Mouse (Mus musculus): Measurements from ENCODE around the gene Tbx3. TPM values are rescaled to one million over a fixed set of nuclear protein-coding genes. Genes with fewer than 3 reads are reported as not detected.

Gene Tbx3
- 17.0 and 41.7 TPM in 2 replicates for polyA plus RNA-seq (2016; fragmentation: Nextera tagmentation; extraction: Ambion mirVana)

GRCm38 (mm10) chr5:119670566-119671108 lies at the start of gene Tbx3:
Gene Tbx3 (plus strand): TSS chr5:119670669.
- peak within 1 kb of the TSS; percentile 93 for H3K27ac ChIP-seq
- peak; percentile 97 for DNase-seq (ENCODE audit: low spot score)
- H3K4me3 ChIP-seq = peak within 1 kb of the TSS; percentile 69
- peaks cover 41% of the 10 kb centered on the region for H3K4me1 ChIP-seq
- WGBS = under 1% methylated on average over 43 of the region's 43 CpGs
- peaks cover 5% of the 10 kb centered on the region; the same call in 1 of the 2 replicates for H3K36me3 ChIP-seq
- peaks cover 70% of the 10 kb centered on the region for H3K27me3 ChIP-seq (ENCODE audit: insufficient read depth, poor library complexity, severe bottlenecking)
- no peaks in the 10 kb centered on the region for H3K9me3 ChIP-seq

- Histone ChIP-seq H3K36me3 (no peaks in the 10 kb centered on the region), H3K9me3 (no peaks in the 10 kb centered on the region), H3K4me1 (peaks cover 42% of the 10 kb centered on the region), H3K27me3 (ENCODE audit: insufficient read depth, poor library complexity, severe bottlenecking) (peaks cover 81% of the 10 kb centered on the region), H3K4me3 (no peak overlapping the region), H3K27ac (peak overlapping the region; percentile 53)
- WGBS = 8% methylated on average over 1 of the region's 1 CpGs
- no peak for DNase-seq (ENCODE audit: low spot score)
These were observed 48.4 kb upstream of the Tbx3 start for GRCm38 (mm10) chr5:119622076-119622475.

- no peak overlapping the region for H3K4me3 ChIP-seq
- H3K27ac ChIP-seq = no peak overlapping the region
- no peaks in the 10 kb centered on the region for H3K9me3 ChIP-seq
- WGBS = 44% methylated on average over 1 of the region's 1 CpGs
- no peak for DNase-seq (ENCODE audit: low spot score)
- H3K27me3 ChIP-seq (ENCODE audit: insufficient read depth, poor library complexity, severe bottlenecking) = peaks cover 83% of the 10 kb centered on the region
- H3K4me1 ChIP-seq = peaks cover 50% of the 10 kb centered on the region
- no peaks in the 10 kb centered on the region for H3K36me3 ChIP-seq
These were observed 45.9 kb upstream of the Tbx3 start for GRCm38 (mm10) chr5:119624554-119624953.

GRCm38 (mm10) chr5:119625603-119626002 lies 44.9 kb upstream of the Tbx3 start:
- H3K27ac ChIP-seq = no peak overlapping the region
- no peak overlapping the region for H3K4me3 ChIP-seq
- DNase-seq (ENCODE audit: low spot score) = no peak
- H3K9me3 ChIP-seq = no peaks in the 10 kb centered on the region
- H3K36me3 ChIP-seq = no peaks in the 10 kb centered on the region
- H3K4me1 ChIP-seq = peaks cover 45% of the 10 kb centered on the region
- peaks cover 85% of the 10 kb centered on the region for H3K27me3 ChIP-seq (ENCODE audit: insufficient read depth, poor library complexity, severe bottlenecking)
- 3% methylated on average over 13 of the region's 13 CpGs for WGBS

GRCm38 (mm10) chr5:119626154-119626553 lies 44.3 kb upstream of the Tbx3 start:
- peak overlapping the region; percentile 51 for H3K4me3 ChIP-seq
- peaks cover 85% of the 10 kb centered on the region for H3K27me3 ChIP-seq (ENCODE audit: insufficient read depth, poor library complexity, severe bottlenecking)
- no peak for DNase-seq (ENCODE audit: low spot score)
- peak overlapping the region; percentile 67; the same call in 1 of the 2 replicates for H3K27ac ChIP-seq
- WGBS = 11% methylated on average over 9 of the region's 9 CpGs
- peaks cover 45% of the 10 kb centered on the region for H3K4me1 ChIP-seq
- no peaks in the 10 kb centered on the region for H3K36me3 ChIP-seq
- no peaks in the 10 kb centered on the region for H3K9me3 ChIP-seq

GRCm38 (mm10) chr5:119626662-119627061 lies 43.8 kb upstream of the Tbx3 start:
- Histone ChIP-seq H3K9me3 (no peaks in the 10 kb centered on the region), H3K27ac (peak overlapping the region; percentile 67), H3K4me1 (peaks cover 45% of the 10 kb centered on the region), H3K4me3 (peak overlapping the region; percentile 51), H3K27me3 (ENCODE audit: insufficient read depth, poor library complexity, severe bottlenecking) (peaks cover 89% of the 10 kb centered on the region), H3K36me3 (no peaks in the 10 kb centered on the region)
- DNase-seq (ENCODE audit: low spot score) = no peak
- WGBS = 2% methylated on average over 22 of the region's 22 CpGs

- H3K9me3 ChIP-seq = no peaks in the 10 kb centered on the region
- peaks cover 98% of the 10 kb centered on the region for H3K27me3 ChIP-seq (ENCODE audit: insufficient read depth, poor library complexity, severe bottlenecking)
- no peaks in the 10 kb centered on the region for H3K36me3 ChIP-seq
- no peak overlapping the region for H3K27ac ChIP-seq
- H3K4me3 ChIP-seq = no peak overlapping the region
- no peak for DNase-seq (ENCODE audit: low spot score)
- WGBS = 81% methylated on average over 3 of the region's 3 CpGs
- peaks cover 36% of the 10 kb centered on the region for H3K4me1 ChIP-seq
These were observed 42.4 kb upstream of the Tbx3 start for GRCm38 (mm10) chr5:119628100-119628499.

GRCm38 (mm10) chr5:119628746-119629327 lies 41.6 kb upstream of the Tbx3 start:
- Histone ChIP-seq H3K27me3 (ENCODE audit: insufficient read depth, poor library complexity, severe bottlenecking) (peaks cover 98% of the 10 kb centered on the region), H3K4me3 (no peak overlapping the region), H3K4me1 (peaks cover 41% of the 10 kb centered on the region), H3K36me3 (no peaks in the 10 kb centered on the region), H3K27ac (no peak overlapping the region), H3K9me3 (no peaks in the 10 kb centered on the region)
- DNase-seq (ENCODE audit: low spot score) = no peak
- 35% methylated on average over 12 of the region's 12 CpGs for WGBS

GRCm38 (mm10) chr5:119633581-119633980 lies 36.9 kb upstream of the Tbx3 start:
- Histone ChIP-seq H3K27me3 (ENCODE audit: insufficient read depth, poor library complexity, severe bottlenecking) (peaks cover 88% of the 10 kb centered on the region), H3K4me3 (no peak overlapping the region), H3K27ac (no peak overlapping the region), H3K36me3 (no peaks in the 10 kb centered on the region), H3K4me1 (peaks cover 41% of the 10 kb centered on the region), H3K9me3 (no peaks in the 10 kb centered on the region)
- WGBS = 76% methylated on average over 4 of the region's 4 CpGs
- DNase-seq (ENCODE audit: low spot score) = no peak

GRCm38 (mm10) chr5:119634861-119635260 lies 35.6 kb upstream of the Tbx3 start:
- Histone ChIP-seq H3K4me1 (peaks cover 31% of the 10 kb centered on the region), H3K36me3 (no peaks in the 10 kb centered on the region), H3K4me3 (no peak overlapping the region), H3K9me3 (no peaks in the 10 kb centered on the region), H3K27me3 (ENCODE audit: insufficient read depth, poor library complexity, severe bottlenecking) (peaks cover 88% of the 10 kb centered on the region), H3K27ac (no peak overlapping the region)
- no peak for DNase-seq (ENCODE audit: low spot score)
- WGBS = 59% methylated on average over 2 of the region's 2 CpGs

GRCm38 (mm10) chr5:119638300-119638699 lies 32.2 kb upstream of the Tbx3 start:
- H3K27ac ChIP-seq = 0 out of 2 replicates have a peak overlapping the region, but pooled peaks have one; percentile 42
- H3K36me3 ChIP-seq = no peaks in the 10 kb centered on the region
- peaks cover 33% of the 10 kb centered on the region for H3K4me1 ChIP-seq
- 26% methylated on average over 12 of the region's 12 CpGs for WGBS
- H3K27me3 ChIP-seq (ENCODE audit: insufficient read depth, poor library complexity, severe bottlenecking) = peaks cover 89% of the 10 kb centered on the region
- no peaks in the 10 kb centered on the region for H3K9me3 ChIP-seq
- no peak for DNase-seq (ENCODE audit: low spot score)
- no peak overlapping the region for H3K4me3 ChIP-seq

GRCm38 (mm10) chr5:119641094-119641493 lies 29.4 kb upstream of the Tbx3 start:
- Histone ChIP-seq H3K27me3 (ENCODE audit: insufficient read depth, poor library complexity, severe bottlenecking) (peaks cover 96% of the 10 kb centered on the region), H3K4me1 (peaks cover 30% of the 10 kb centered on the region), H3K4me3 (no peak overlapping the region), H3K9me3 (no peaks in the 10 kb centered on the region), H3K36me3 (no peaks in the 10 kb centered on the region), H3K27ac (no peak overlapping the region)
- no peak for DNase-seq (ENCODE audit: low spot score)
- WGBS = 63% methylated on average over 9 of the region's 9 CpGs

- no peaks in the 10 kb centered on the region for H3K36me3 ChIP-seq
- peaks cover 24% of the 10 kb centered on the region for H3K4me1 ChIP-seq
- DNase-seq (ENCODE audit: low spot score) = no peak
- no peak overlapping the region for H3K4me3 ChIP-seq
- 31% methylated on average over 3 of the region's 3 CpGs for WGBS
- 0 out of 2 replicates have a peak overlapping the region, but pooled peaks have one; percentile 29 for H3K27ac ChIP-seq
- peaks cover 96% of the 10 kb centered on the region for H3K27me3 ChIP-seq (ENCODE audit: insufficient read depth, poor library complexity, severe bottlenecking)
- no peaks in the 10 kb centered on the region for H3K9me3 ChIP-seq
These were observed 28.8 kb upstream of the Tbx3 start for GRCm38 (mm10) chr5:119641714-119642113.
